Mouse (Mus musculus) heart, embryonic 16.5 days (tissue): ENCODE measurements at regions not wholly inside any gene's neighbourhood (a gene's known extent, or its start where the extent isn't known, plus 50 kb on each side); places are given as distances from the start of the nearest gene placed in this dataset.

ENCODE experiments used
- ATAC-seq: fragments of 200-750 bp; cut with Nextera tagmentation; replicated peaks from 2 replicates; pipeline ENCODE4 v1.8.0; 2017; ENCODE audit warnings: moderate number of reproducible peaks; ENCODE audit not compliant: insufficient read depth, low FRiP score; ENCODE audit errors: extremely low read depth
- H3K27ac ChIP-seq: fragments of 300-500 bp; sonication (generic); 2 replicates; pipeline ENCODE4 v1.5.1; 2014; ENCODE audit warnings: mild to moderate bottlenecking, low read length, control low read depth, moderate library complexity
- H3K27me3 ChIP-seq: fragments of 300-500 bp; sonication (generic); 2 replicates; pipeline ENCODE4 v1.6.1; 2014; ENCODE audit warnings: low read length, mixed read lengths; ENCODE audit not compliant: control insufficient read depth, insufficient read depth
- H3K36me3 ChIP-seq: fragments of 300-500 bp; sonication (generic); 2 replicates; pipeline ENCODE4 v1.6.1; 2014; ENCODE audit not compliant: control insufficient read depth, insufficient read depth
- H3K4me1 ChIP-seq: fragments of 300-500 bp; sonication (generic); 2 replicates; pipeline ENCODE4 v1.6.1; 2014; ENCODE audit warnings: low read length, mixed read lengths; ENCODE audit not compliant: control insufficient read depth, insufficient read depth
- H3K4me2 ChIP-seq: fragments of 300-500 bp; sonication (generic); 2 replicates; pipeline ENCODE4 v1.6.1; 2014; ENCODE audit warnings: low read depth, mild to moderate bottlenecking, control low read depth, low read length
- H3K4me3 ChIP-seq: fragments of 300-500 bp; sonication (generic); 2 replicates; pipeline ENCODE4 v1.5.1; 2014; ENCODE audit warnings: mild to moderate bottlenecking, control low read depth, low read length
- H3K9ac ChIP-seq: fragments of 300-500 bp; sonication (generic); 2 replicates; pipeline ENCODE4 v1.6.1; 2014; ENCODE audit warnings: low read length, control low read depth
- H3K9me3 ChIP-seq: fragments of 300-500 bp; sonication (generic); replicated peaks from 2 replicates; pipeline ENCODE4 v1.6.1; 2016; ENCODE audit warnings: low read length; ENCODE audit not compliant: control insufficient read depth
- WGBS: fragments of 180-500 bp; shearing (Covaris S2); extraction: QIAGEN DNeasy Blood & Tissue Kit; methylation state at CpG from one replicate; pipeline ENCODE4 v1.1.7; 2014; 5-methylcytosine and 5-hydroxymethylcytosine counted together

DNA sequence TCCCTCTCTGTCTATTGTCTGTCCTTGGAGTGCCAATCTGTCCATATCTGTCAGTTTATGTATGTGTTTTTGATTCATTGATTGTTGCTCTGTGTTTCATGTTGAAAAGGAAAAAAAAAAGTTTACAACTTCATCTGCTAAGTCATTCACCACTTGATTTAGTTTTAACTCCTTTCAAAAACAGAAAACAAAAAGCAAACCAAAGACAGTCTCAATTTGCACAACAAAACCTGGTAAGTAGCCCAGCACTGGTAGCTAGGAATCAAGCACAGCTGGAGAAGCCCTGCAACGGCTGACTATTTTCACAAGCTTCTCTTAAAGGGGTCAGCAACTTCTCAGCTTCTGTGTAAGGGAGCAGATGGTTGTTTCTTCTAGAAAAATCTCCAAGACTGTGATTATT is 72.9 kb upstream of the Adgrf1 start:
- H3K4me2 ChIP-seq = no peak overlapping the region
- no peak overlapping the region for H3K9ac ChIP-seq
- ATAC-seq = no peak
- no peak overlapping the region for H3K4me3 ChIP-seq
- WGBS = 67% methylated on average over 1 of the region's 1 CpGs
- H3K4me1 ChIP-seq = no peaks in the 10 kb centered on the region
- H3K27me3 ChIP-seq = no peaks in the 10 kb centered on the region
- no peaks in the 10 kb centered on the region for H3K36me3 ChIP-seq
- H3K9me3 ChIP-seq = no peaks in the 10 kb centered on the region; the same call in none of the 2 replicates
- no peak overlapping the region for H3K27ac ChIP-seq

DNA sequence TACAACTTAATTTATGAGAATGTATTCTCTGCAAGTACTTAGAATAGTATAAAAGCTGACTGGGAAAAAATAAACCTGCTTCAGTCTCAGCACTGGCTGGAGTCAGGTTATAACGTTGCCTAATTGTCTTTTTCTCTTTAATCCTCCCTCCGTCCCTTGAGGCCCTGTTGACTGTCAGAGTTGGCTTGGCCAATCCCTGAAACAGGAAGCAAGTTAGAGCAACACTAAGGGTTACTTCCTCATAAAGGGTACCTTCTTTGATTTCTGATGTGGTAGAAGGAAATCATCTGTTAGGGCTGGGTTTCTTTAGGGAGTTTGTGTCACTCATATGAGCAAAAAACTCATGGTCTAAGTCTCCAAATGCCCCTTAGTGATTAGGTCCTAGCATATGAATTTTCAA is 69.3 kb upstream of the Adgrf1 start:
- Histone ChIP-seq H3K9ac (no peak overlapping the region), H3K9me3 (no peaks in the 10 kb centered on the region; the same call in none of the 2 replicates), H3K4me1 (no peaks in the 10 kb centered on the region), H3K4me3 (no peak overlapping the region), H3K4me2 (no peak overlapping the region), H3K36me3 (no peaks in the 10 kb centered on the region), H3K27me3 (no peaks in the 10 kb centered on the region), H3K27ac (no peak overlapping the region)
- no peak for ATAC-seq
- WGBS = 61% methylated on average over 2 of the region's 2 CpGs

DNA sequence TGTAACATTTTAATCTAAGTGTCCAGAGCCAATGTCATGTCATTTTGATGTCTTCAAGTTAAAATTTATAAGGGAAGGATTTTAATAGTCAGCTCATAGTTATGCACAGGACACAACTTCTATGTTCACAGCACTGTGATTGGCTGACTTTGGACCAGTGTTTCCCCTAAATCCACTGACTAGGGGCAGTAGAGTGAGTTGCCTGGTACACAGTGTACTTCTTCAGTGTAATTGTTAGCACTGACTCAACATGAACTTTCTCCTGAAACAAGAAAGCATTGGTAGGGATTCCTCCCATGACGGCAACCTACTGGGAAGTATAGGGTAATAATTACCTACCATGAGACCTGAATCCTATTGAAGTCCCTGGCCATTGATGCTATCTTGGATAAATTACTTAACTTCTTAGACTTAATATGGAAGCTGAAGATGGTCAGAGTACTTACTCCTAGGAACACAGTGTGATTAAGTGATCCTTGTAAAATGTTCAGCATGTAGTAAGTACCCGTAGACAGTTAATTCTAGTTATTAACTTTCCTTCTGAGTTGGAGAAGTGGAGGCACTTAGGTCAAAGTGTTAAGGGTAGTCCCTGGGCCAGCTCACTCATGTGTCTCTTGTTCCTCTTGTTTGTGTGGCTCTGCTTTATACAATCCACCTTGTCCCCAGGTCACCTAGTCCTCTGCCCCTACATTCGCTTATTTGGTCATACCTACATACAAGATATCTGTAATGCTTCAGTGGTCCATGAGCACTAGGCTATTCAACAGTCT is 63.2 kb upstream of the Adgrf1 start:
- no peak overlapping the region for H3K9ac ChIP-seq
- no peak overlapping the region for H3K4me3 ChIP-seq
- 92% methylated on average over 3 of the region's 3 CpGs for WGBS
- no peaks in the 10 kb centered on the region for H3K27me3 ChIP-seq
- H3K36me3 ChIP-seq = no peaks in the 10 kb centered on the region
- H3K4me1 ChIP-seq = no peaks in the 10 kb centered on the region
- no peak for ATAC-seq
- H3K9me3 ChIP-seq = no peaks in the 10 kb centered on the region
- no peak overlapping the region for H3K27ac ChIP-seq
- no peak overlapping the region for H3K4me2 ChIP-seq

DNA sequence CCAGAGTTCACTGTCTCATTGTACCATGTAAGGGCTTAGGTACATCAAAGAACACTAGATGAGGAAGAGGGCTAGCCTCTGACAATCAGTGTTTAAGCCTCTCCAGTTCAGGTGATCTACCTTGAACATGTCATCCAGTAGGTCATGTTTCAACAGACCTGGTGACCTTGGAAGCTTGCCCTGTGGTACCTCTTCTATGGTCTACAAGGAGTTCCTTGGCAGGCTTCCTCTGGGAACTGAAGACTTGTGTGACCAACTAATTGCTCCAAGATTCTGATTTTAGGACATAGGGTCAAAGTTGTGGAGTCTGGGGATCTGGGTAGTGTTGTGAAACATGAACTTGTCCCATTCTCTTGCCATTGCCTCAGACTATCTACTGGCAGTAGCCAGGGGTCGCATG is 60.4 kb upstream of the Adgrf1 start:
- Histone ChIP-seq H3K9ac (no peak overlapping the region), H3K4me2 (no peak overlapping the region), H3K27me3 (no peaks in the 10 kb centered on the region), H3K4me1 (no peaks in the 10 kb centered on the region), H3K9me3 (no peaks in the 10 kb centered on the region), H3K27ac (no peak overlapping the region), H3K4me3 (no peak overlapping the region), H3K36me3 (no peaks in the 10 kb centered on the region)
- WGBS = 90% methylated on average over 1 of the region's 1 CpGs
- no peak for ATAC-seq

DNA sequence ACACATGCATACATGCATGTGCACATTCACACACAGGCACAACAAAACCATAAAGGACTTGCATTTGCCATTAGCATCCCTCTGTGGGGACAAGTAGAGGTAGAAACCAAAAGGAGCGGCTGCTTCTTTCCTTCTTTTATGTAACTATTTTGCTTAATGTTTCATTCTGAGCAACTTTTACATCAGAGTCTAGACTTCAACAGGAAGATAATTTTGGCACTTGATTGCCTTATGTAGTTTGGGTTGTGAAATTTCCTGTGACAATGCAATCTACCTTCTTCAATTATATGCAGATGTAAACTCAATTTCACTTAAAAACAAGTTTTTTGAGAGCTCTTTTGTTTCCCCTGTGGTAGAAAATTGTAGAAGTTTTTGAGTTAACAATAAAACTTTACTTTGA is 56.1 kb upstream of the Adgrf1 start:
- H3K9me3 ChIP-seq = no peaks in the 10 kb centered on the region
- ATAC-seq = no peak
- H3K27me3 ChIP-seq = no peaks in the 10 kb centered on the region
- no peak overlapping the region for H3K9ac ChIP-seq
- H3K27ac ChIP-seq = no peak overlapping the region
- WGBS = 100% methylated on average over 1 of the region's 1 CpGs
- no peaks in the 10 kb centered on the region for H3K36me3 ChIP-seq
- H3K4me3 ChIP-seq = no peak overlapping the region
- H3K4me1 ChIP-seq = no peaks in the 10 kb centered on the region
- no peak overlapping the region for H3K4me2 ChIP-seq

DNA sequence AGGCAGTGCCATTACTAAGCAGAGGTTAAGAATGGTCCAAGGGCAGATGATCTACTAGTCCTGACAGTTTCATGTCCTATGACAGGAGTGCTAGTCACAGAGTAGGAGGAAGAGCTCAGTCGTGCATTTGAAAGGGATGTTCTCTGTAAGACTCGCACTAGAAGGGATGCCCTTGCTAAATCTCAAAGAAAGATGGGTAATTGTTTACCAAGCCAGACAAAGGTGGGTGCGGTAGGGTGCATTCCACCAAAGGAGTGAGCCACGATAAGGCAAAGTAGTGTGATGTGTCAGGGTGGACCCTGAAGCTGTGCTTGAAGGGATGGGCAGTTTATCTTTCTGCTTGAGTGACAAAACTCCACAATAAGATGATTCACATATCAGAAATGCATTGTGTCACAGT is 50.5 kb upstream of the Adgrf1 start:
- Histone ChIP-seq H3K4me3 (no peak overlapping the region), H3K9me3 (no peaks in the 10 kb centered on the region), H3K4me2 (no peak overlapping the region), H3K9ac (no peak overlapping the region), H3K36me3 (no peaks in the 10 kb centered on the region), H3K4me1 (no peaks in the 10 kb centered on the region), H3K27me3 (no peaks in the 10 kb centered on the region), H3K27ac (no peak overlapping the region)
- WGBS = 78% methylated on average over 4 of the region's 4 CpGs
- ATAC-seq = no peak
